Mouse (Mus musculus) adrenal gland, adult 8-10 months (tissue): ENCODE measurements at regions not wholly inside any gene's neighbourhood (a gene's known extent, or its start where the extent isn't known, plus 50 kb on each side); places are given as distances from the start of the nearest gene placed in this dataset.

Source experiments
- DNase-seq: peaks from one replicate; pipeline ENCODE4 v3.0.0; 2022

DNA sequence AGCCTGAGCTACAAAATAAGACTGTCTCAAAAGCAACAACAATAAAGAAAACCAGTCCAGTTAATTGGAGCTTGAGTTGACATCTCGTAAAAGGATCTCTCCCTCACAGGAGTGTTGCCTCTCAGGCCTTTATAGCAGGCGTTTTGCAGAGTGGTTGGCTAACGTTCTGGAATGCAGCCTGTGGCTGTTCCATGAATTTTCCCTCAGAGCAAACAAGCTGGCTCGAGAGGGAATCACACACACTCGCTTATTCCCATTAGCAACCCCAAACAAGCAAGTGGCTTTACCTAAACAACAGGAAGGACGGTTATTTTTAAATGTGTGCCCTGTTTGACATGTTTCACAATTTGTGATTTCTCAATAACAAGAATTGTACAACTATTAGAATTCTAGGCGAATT, 59.2 kb upstream of the Klf6 start:
- no peak for DNase-seq

GRCm38 (mm10) chr13:5802826-5803225, 58.5 kb upstream of the Klf6 start:
- DNase-seq, result no peak

DNA sequence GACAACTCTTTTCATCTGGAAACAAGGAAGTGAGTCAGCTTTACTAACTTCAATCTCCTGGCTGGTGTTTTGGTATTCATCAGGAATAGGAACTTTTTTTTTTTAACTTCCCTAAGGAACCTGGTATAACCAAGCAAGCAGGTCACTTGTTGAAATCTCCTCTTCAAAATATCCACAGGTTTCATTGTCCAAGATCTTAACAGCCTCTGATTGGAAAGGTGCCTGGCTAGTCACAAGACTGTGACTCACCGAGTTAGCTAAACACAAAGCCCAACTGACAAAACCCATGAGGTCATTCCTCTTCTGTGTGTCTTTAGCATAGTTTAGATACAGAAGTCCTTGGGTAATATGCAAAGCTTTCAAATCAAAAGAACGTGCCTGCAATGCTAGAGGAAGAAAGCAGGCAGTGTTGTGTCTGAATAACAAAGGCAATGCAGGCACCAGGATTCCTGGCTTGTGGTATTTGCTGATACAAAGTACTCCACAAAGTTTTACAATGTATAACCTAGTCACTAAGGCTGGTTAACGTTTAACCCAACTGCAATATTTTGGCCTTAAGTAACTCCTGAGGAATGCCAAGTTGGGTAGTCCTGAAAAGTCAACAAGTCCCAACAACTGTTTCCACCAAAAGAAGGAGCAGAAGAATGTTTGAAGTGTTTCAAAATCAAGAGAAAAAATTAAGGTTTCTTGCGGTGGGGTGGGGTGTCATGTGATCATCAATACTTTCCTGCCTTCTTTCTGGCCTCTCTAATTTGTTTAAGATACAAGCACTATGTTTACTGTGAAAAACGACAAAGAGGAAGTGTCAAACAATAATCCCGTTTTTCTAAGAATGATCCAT, 57.5 kb upstream of the Klf6 start:
- peak; percentile 43 for DNase-seq

- DNase-seq, result no peak
Measured at GRCm38 (mm10) chr13:5804381-5804941, 56.8 kb upstream of the Klf6 start.

- DNase-seq, result no peak
Measured at GRCm38 (mm10) chr13:5808380-5808779, 52.9 kb upstream of the Klf6 start.
